Mouse (Mus musculus) liver, adult 2 months (tissue): ENCODE results near the gene Cbx3. TPM values are rescaled to one million over a fixed set of nuclear protein-coding genes. Genes with fewer than 3 reads are reported as not detected.

Source experiments
- DNase-seq: peaks from one replicate; pipeline ENCODE4 v3.0.0-alpha.2; 2011; ENCODE audit warnings: low read depth, low spot score; ENCODE audit errors: extremely low read depth
- H3K27ac ChIP-seq: fragments of 200-500 bp; replicated peaks from 2 replicates; pipeline ENCODE4 v1.5.1; 2012; ENCODE audit warnings: low read depth, mild to moderate bottlenecking, control low read depth, inconsistent platforms, low read length; ENCODE audit not compliant: insufficient read depth
- H3K27me3 ChIP-seq: fragments of 200-500 bp; 2 replicates; pipeline ENCODE4 v1.6.1; 2012; ENCODE audit warnings: mild to moderate bottlenecking, moderate library complexity, low read length, inconsistent platforms; ENCODE audit not compliant: control insufficient read depth, insufficient read depth
- H3K36me3 ChIP-seq: fragments of 200-500 bp; 2 replicates; pipeline ENCODE4 v1.6.1; 2012; ENCODE audit warnings: low read length, inconsistent platforms; ENCODE audit not compliant: control insufficient read depth, insufficient read depth
- H3K4me1 ChIP-seq: fragments of 200-500 bp; 2 replicates; pipeline ENCODE4 v1.6.1; 2011; ENCODE audit warnings: low read length; ENCODE audit not compliant: control insufficient read depth, insufficient read depth
- H3K4me3 ChIP-seq: fragments of 200-500 bp; 2 replicates; pipeline ENCODE4 v1.5.1; 2011; ENCODE audit warnings: low read depth, mild to moderate bottlenecking, control low read depth, low read length, moderate library complexity; ENCODE audit not compliant: insufficient read depth
- H3K79me2 ChIP-seq: fragments of 200-500 bp; 2 replicates; pipeline ENCODE4 v1.6.1; 2012; ENCODE audit warnings: inconsistent platforms, mild to moderate bottlenecking, low read length, moderate library complexity; ENCODE audit not compliant: control insufficient read depth, insufficient read depth
- H3K9ac ChIP-seq: fragments of 200-500 bp; 2 replicates; pipeline ENCODE4 v1.6.1; 2012; ENCODE audit warnings: low read depth, mild to moderate bottlenecking, control low read depth, inconsistent platforms, low read length
- CTCF ChIP-seq: fragments of 200-500 bp; IDR thresholded peaks from 2 replicates; pipeline ENCODE4 v1.5.1; 2011; ENCODE audit warnings: low read depth, low read length, control low read depth
- POLR2A ChIP-seq: fragments of 200-500 bp; IDR thresholded peaks from 2 replicates; pipeline ENCODE4 v1.6.1; 2011; ENCODE audit warnings: low read length, control low read depth; ENCODE audit not compliant: insufficient read depth; ENCODE audit errors: extremely low read depth
- WGBS: fragments of 180-500 bp; shearing (Covaris S2); methylation state at CpG from one replicate; pipeline ENCODE4 v1.1.7; 2018; 5-methylcytosine and 5-hydroxymethylcytosine counted together
- polyA plus RNA-seq: library from polyadenylated mRNA; depleted of rRNA; stranded (reverse); fragments of >200 nt; gene quantifications from 2 replicates; pipeline ENCODE4 v1.2.3, GENCODE M21; 2012
- total RNA-seq: library from RNA; depleted of rRNA; stranded (reverse); fragments of >200 nt; gene quantifications from 2 replicates; pipeline ENCODE4 v1.2.3, GENCODE M21; 2014

The Cbx3 gene
- total and polyA plus RNA-seq, 2 experiments, result 3.7 to 42.0 TPM

DNA sequence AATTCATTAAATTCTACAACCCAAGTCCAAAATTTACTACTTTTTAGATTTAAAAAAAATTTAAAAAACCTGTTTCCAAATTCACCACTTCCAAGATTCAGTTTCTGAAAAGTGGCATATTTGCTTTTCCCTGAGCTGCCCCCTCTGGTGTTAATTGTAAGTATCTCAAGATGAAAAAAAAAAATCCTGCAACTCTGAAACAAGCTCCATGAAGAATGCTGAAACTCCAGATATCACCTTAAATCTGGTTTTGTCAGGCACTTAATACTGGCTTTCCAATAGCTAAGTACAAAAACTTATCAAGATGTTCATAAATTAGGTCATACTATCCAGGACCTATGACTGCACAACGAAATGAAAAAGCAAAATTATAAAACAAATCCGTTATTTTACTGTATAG is 2.5 kb upstream of the Cbx3 start:
- Histone ChIP-seq H3K4me1 (peaks cover 4% of the 10 kb centered on the region; the same call in 1 of the 2 replicates), H3K79me2 (peaks cover 17% of the 10 kb centered on the region; the same call in 1 of the 2 replicates), H3K27ac (no peak overlapping the region), H3K4me3 (peak overlapping the region; percentile 73; the same call in 1 of the 2 replicates), H3K27me3 (no peaks in the 10 kb centered on the region), H3K36me3 (peaks cover 38% of the 10 kb centered on the region), H3K9ac (no peak overlapping the region)
- TF ChIP-seq CTCF (no peak), POLR2A (no peak)
- 2% methylated on average over 2 of the region's 2 CpGs for WGBS
- no peak for DNase-seq

DNA sequence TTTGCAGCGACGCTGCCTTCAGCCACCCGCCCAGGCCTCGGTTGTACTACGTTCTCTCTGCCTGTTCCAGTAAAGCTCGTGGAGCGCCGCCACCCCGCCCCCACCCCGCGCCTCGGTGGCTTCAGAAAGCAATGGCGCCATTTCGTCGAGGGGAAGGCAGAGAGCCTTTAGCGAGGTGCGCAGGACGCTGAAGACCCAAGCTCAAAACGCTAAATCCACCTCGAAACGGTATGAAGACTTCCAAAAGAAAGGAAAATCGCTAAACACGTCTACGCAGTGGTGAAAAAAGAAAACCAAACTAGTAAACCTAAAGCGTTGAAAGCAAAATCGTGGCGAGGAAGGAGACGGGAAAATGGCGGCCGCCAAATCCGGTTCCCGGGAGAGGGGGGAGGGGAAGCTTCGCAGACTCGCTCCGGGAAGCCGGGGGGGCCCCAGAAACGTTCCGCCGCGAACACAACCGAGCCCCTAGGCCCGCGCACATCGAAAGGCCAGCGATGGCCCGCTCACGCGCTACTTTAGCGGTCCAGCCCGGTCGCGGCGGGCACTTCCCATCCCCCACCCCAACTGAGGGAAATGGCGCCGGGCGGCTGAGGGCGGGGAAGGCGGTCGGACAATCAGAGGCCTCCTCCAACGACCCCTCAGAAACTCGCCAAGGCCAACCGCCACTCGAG is 1.1 kb upstream of the Cbx3 start:
- under 1% methylated on average over 63 of the region's 63 CpGs for WGBS

DNA sequence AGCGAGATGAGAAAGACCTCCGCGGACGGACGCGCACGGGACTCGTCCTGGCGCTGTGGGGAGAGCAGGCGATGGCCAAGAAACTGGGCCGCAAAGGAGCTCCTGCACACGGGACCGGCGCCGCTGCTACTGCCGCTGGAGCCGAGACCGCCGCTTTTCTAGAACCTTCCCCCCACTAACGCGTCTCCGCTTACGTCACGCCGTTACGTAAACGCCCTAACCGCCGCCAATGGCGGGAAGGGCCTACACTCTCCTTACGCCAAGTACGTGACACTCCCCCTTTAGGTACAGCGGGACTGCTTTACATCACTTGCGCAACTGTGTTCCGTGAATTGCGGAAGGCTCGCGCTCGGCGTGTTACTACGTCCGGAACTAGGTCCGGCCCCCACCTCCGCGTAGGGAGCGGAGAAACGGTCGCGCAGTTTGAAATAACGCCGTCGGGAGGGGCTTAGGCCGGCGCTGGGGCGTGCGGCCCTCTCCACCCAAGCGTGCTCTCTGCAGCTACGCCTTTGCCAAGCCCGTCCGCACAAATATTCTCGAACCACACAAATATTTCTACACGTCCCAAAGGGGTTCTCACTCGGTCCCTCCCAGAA is 347 bp upstream of the Cbx3 start, which contains the start of gene Hnrnpa2b1:
Gene Hnrnpa2b1, minus strand, starts transcription at position 180 of the 596 bp plus-strand sequence.
- peak within 1 kb of the TSS; percentile 93 for H3K27ac ChIP-seq
- under 1% methylated on average over 63 of the region's 63 CpGs for WGBS
- H3K4me1 ChIP-seq, result peaks cover 4% of the 10 kb centered on the region; the same call in 1 of the 2 replicates
- H3K79me2 ChIP-seq, result peaks cover 17% of the 10 kb centered on the region; the same call in 1 of the 2 replicates
- H3K4me3 ChIP-seq, result peak within 1 kb of the TSS; percentile 97
- DNase-seq, result peak; percentile 97
- peaks cover 21% of the 10 kb centered on the region for H3K36me3 ChIP-seq
- peak; percentile 99 for TF ChIP-seq POLR2A
- TF ChIP-seq CTCF, result no peak
- peak within 1 kb of the TSS; percentile 97 for H3K9ac ChIP-seq
- H3K27me3 ChIP-seq, result no peaks in the 10 kb centered on the region

More for the DNA sequence above, 1.1 kb upstream of the Cbx3 start:
- H3K4me3 ChIP-seq, result peak overlapping the region; percentile 73
- DNase-seq, result peak; percentile 68
- H3K9ac ChIP-seq, result peak overlapping the region; percentile 84
- TF ChIP-seq POLR2A (0 out of 2 replicates have a peak, but pooled peaks have one; percentile 34), CTCF (no peak)
- H3K27ac ChIP-seq, result peak overlapping the region; percentile 93
- peaks cover 26% of the 10 kb centered on the region for H3K36me3 ChIP-seq
- H3K4me1 ChIP-seq, result peaks cover 4% of the 10 kb centered on the region; the same call in 1 of the 2 replicates
- peaks cover 17% of the 10 kb centered on the region; the same call in 1 of the 2 replicates for H3K79me2 ChIP-seq
- H3K27me3 ChIP-seq, result no peaks in the 10 kb centered on the region

DNA sequence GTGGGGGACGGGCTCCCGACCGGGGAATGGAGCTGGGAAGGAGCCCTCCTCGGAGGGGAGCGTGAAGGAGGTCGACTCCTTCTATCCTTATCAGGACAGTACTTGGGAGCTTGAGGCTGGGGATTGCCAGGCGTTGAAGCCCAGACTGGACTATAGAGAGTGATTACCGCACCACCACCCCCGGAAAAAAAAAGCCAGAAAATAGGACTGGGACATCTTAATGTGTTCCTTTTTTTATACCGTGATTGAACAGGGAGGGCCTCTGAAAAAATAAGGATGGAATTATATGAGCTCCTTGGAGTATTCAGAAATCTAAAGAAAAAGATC is 982 bp downstream of the Cbx3 start:
- TF ChIP-seq CTCF (no peak), POLR2A (no peak)

DNA sequence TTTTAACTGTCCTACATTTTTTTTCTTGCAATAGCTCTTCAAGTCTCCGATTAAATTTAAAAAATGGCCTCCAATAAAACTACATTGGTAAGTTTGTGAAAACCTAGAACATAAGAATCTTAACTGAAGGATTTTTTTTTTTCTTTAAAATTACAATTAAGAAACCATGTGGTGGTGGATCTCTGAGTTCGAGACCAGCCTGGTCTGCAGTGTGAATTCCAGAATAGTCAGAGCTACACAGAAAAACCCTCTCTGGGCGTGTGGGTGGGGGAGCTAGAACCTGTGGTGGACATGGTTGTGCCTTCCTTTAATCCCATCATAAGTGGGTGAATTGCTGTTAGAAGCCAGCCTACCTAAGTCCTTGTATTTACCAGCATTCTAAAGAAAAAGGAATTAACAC is 1.6 kb downstream of the Cbx3 start:
- H3K79me2 ChIP-seq, result peaks cover 16% of the 10 kb centered on the region; the same call in 1 of the 2 replicates
- peaks cover 17% of the 10 kb centered on the region for H3K36me3 ChIP-seq
- 59% methylated on average over 3 of the region's 3 CpGs for WGBS
- no peak overlapping the region for H3K4me3 ChIP-seq
- DNase-seq, result no peak
- no peaks in the 10 kb centered on the region for H3K27me3 ChIP-seq
- H3K4me1 ChIP-seq, result peaks cover 3% of the 10 kb centered on the region; the same call in 1 of the 2 replicates
- TF ChIP-seq CTCF, result no peak
- H3K9ac ChIP-seq, result no peak overlapping the region
- H3K27ac ChIP-seq, result no peak overlapping the region

More for the DNA sequence above, 982 bp downstream of the Cbx3 start:
- Histone ChIP-seq H3K4me1 (peaks cover 4% of the 10 kb centered on the region; the same call in 1 of the 2 replicates), H3K36me3 (peaks cover 19% of the 10 kb centered on the region), H3K9ac (peak overlapping the region; percentile 97), H3K4me3 (peak overlapping the region; percentile 97), H3K27ac (peak overlapping the region; percentile 93), H3K27me3 (no peaks in the 10 kb centered on the region), H3K79me2 (peaks cover 17% of the 10 kb centered on the region; the same call in 1 of the 2 replicates)
- 0% methylated on average over 10 of the region's 10 CpGs for WGBS
- DNase-seq, result no peak

DNA sequence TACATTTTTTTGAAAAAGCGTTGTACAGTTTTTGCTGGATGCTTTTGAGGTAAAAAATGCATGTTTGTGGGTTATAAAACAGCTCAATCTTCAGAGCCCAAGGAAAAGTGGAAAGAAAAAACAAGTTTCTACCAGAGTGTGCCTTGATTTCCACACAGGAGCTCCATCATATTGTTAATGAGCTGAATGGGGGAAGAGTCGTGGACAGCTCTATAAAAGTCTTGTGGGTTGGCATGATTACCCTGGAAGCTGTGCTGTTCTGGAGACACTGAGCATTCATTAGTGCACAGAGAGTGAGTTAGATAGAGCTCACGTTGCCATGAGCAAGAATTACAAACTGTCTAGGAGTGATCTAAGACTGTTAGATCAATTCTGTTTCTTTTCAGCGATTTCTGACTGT is 2.1 kb downstream of the Cbx3 start:
- Histone ChIP-seq H3K79me2 (peaks cover 14% of the 10 kb centered on the region; the same call in 1 of the 2 replicates), H3K27ac (no peak overlapping the region), H3K4me3 (no peak overlapping the region), H3K27me3 (no peaks in the 10 kb centered on the region), H3K36me3 (peaks cover 14% of the 10 kb centered on the region), H3K4me1 (peaks cover 2% of the 10 kb centered on the region; the same call in 1 of the 2 replicates), H3K9ac (no peak overlapping the region)
- DNase-seq, result no peak
- TF ChIP-seq POLR2A, result no peak
- TF ChIP-seq CTCF, result no peak
- WGBS, result 62% methylated on average over 4 of the region's 4 CpGs
